Mouse (Mus musculus) gastrocnemius, adult 2 months (tissue): ENCODE measurements around the gene Zfp790. TPM values are rescaled to one million over a fixed set of nuclear protein-coding genes. Genes with fewer than 3 reads are reported as not detected.

ENCODE experiments used
- DNase-seq: peaks from one replicate; pipeline ENCODE4 v3.0.0; 2022
- H3K27ac ChIP-seq: fragments of 200-600 bp; 2 replicates; pipeline ENCODE4 v1.8.1; 2022; ENCODE audit warnings: mild to moderate bottlenecking
- H3K4me3 ChIP-seq: fragments of 200-600 bp; 2 replicates; pipeline ENCODE4 v1.8.1; 2022; ENCODE audit warnings: mild to moderate bottlenecking, moderate library complexity
- CTCF ChIP-seq: fragments of 200-600 bp; IDR thresholded peaks from 2 replicates; pipeline ENCODE4 v1.8.1; 2022; ENCODE audit warnings: antibody characterized with exemption, mild to moderate bottlenecking, moderate library complexity
- intact Hi-C: fragments of 180-260 bp; cut with DNase I; formaldehyde crosslinking; loops from one replicate; pipeline ENCODE4 v1.15.1; 2025
- long read RNA-seq, 2 experiments: library from polyadenylated mRNA; stranded (forward); transcript quantifications; one replicate each; pipeline ENCODE4 v2.0.0; 2021
- total RNA-seq, 2 experiments: library from RNA; stranded (reverse); gene quantifications; 2 replicates each; pipeline ENCODE4 v1.2.3; 2021

The Zfp790 gene
- total RNA-seq = 10 to 100 TPM in 1 of 2 experiments, 1 to 10 TPM in 1; 10.0 to 10.6 TPM
- long read RNA-seq, experiment 1, transcript Zfp790-201 (5 exons, 3,376 nt) = major isoform, 9 of 15 reads
- long read RNA-seq, experiment 1, partial matches to known transcripts = 0 of 15 reads
- long read RNA-seq, experiment 1, other reads (novel, unspliced or antisense) = 5 of 15 reads
- long read RNA-seq, experiment 2, transcript Zfp790-201 (5 exons, 3,376 nt) = major isoform, 5 of 7 reads
- long read RNA-seq, experiment 2, partial matches to known transcripts = 0 of 7 reads
- long read RNA-seq, experiment 2, other reads (novel, unspliced or antisense) = 1 of 7 reads

GRCm38 (mm10) chr7:29815910-29816429, at the start of gene Zfp790:
Zfp790 (plus strand) TSS chr7:29816114.
- peak; percentile 88 for DNase-seq
- intact Hi-C loops = loop anchor here (2.0 to 5.0 kb wide), 3 partner anchors 36 to 91 kb away; partner anchors contain the start of genes Zfp27, Zfp383, Zfp84 and Zfp940
- H3K27ac ChIP-seq = peak within 1 kb of the TSS; percentile 94
- TF ChIP-seq CTCF = no peak
- H3K4me3 ChIP-seq = peak within 1 kb of the TSS; percentile 81

GRCm38 (mm10) chr7:29767058-29767686, 48.7 kb upstream of the Zfp790 start:
- no peak for TF ChIP-seq CTCF

DNA sequence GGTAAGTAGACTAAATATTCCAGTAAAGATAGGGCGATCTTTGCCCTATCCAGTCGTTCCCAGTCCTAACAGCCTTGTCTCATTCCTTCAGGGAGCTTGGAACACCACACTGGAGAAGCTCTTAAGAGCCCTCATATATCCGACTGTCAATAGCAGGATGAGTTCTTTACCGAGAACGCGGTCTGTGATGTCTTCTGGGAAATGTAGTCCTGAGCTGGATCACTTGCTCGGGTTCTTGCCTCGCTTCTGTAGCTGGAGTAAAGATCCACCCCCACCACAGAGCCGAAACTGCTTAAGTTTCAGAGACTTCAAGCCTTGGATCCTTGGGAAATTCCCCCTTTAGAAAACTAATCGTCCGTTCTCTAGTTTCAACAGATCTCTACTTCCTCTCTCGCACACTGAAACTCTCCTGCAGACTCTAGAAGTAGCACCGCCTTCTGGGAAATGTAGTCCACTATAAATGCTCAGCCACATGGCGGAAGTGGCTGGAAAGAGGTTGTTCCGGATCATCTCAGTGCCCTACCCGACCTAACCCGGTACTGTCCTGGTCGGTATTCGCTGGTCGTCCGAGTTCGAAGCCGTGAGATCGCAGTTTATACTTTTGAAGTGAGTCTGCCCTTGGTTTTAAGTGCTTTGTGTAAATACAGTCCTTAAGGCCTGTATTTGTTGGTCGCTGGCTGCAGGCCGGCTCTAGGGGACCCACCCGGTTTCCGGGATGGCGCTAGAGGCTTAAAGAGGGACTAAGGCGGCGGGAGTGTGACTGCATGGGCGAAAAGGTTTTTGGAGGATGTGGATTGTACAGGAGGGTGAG, 47.6 kb upstream of the Zfp790 start, which contains the start of gene Zfp84:
Gene Zfp84, plus strand, starts transcription at position 463 of the 811 bp plus-strand sequence.
- peak; percentile 87 for DNase-seq
- TF ChIP-seq CTCF = no peak
- intact Hi-C loops = loop anchor here (2.0 to 5.0 kb wide), 3 partner anchors 49 to 139 kb away; partner anchors contain the start of genes Zfp27, Zfp420 and Zfp790
- H3K27ac ChIP-seq = peak within 1 kb of the TSS; percentile 93
- H3K4me3 ChIP-seq = peak within 1 kb of the TSS; percentile 80

More at GRCm38 (mm10) chr7:29767058-29767686, 48.7 kb upstream of the Zfp790 start:
- intact Hi-C loops = loop anchor here (5.0 kb wide), 1 partner anchor 90 kb away; the partner anchor contains the start of gene Zfp420
- peak overlapping the region; percentile 93 for H3K27ac ChIP-seq
- DNase-seq = peak; percentile 84
- H3K4me3 ChIP-seq = peak overlapping the region; percentile 80

- peak overlapping the region; percentile 80 for H3K4me3 ChIP-seq
- H3K27ac ChIP-seq = peak overlapping the region; percentile 93
- no peak for DNase-seq
- intact Hi-C loops = loop anchor here (2.0 to 5.0 kb wide), 3 partner anchors 48 to 138 kb away; partner anchors contain the start of genes Zfp27, Zfp420 and Zfp790
- TF ChIP-seq CTCF = no peak
Measured at GRCm38 (mm10) chr7:29768980-29769379, 46.9 kb upstream of the Zfp790 start.

DNA sequence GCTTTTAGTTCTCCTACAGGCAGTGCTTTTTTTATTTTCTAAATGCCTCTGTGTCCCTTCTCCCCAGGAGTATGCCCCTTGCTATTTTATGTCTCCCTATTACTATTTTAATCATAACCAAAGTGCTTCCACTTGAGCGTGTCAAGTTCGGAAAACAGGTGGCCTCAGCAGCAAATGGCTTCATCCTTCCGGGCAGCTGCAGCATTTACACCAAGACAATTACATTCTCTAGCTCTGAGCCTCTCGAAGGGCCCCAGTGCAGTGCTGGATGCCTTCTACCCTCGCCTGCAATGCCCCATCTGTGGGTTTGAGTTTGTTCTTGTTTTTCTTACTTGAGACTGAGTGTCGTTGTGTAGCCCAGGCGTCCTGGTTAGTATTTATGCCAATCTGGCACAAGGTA, 42.4 kb upstream of the Zfp790 start:
- no peak for DNase-seq
- no peak for TF ChIP-seq CTCF
- intact Hi-C loops = no loop called here
- no peak overlapping the region for H3K4me3 ChIP-seq
- peak overlapping the region; percentile 43; the same call in 1 of the 2 replicates for H3K27ac ChIP-seq

DNA sequence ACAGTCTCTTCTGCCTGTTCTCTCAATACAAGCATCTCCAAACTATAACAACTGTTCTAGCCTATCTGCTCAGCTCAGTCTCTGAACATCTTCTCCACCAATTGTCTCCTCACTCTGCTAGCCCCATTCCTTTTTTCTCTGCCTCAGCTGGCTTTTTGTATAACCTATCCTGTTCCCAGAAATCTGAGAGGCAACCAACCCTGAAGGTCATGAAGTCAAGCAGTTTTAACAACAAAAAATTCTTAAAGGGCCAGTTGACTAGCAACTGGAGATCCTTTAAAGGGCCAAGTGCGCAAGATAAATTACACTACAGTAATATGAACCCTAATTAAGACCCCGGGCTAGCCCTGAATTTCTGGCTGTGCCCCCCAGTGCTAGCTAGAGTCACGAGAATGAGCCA, 41.5 kb upstream of the Zfp790 start:
- no peak overlapping the region for H3K4me3 ChIP-seq
- peak overlapping the region; percentile 43; the same call in 1 of the 2 replicates for H3K27ac ChIP-seq
- no peak for DNase-seq
- TF ChIP-seq CTCF = no peak
- intact Hi-C loops = no loop called here

DNA sequence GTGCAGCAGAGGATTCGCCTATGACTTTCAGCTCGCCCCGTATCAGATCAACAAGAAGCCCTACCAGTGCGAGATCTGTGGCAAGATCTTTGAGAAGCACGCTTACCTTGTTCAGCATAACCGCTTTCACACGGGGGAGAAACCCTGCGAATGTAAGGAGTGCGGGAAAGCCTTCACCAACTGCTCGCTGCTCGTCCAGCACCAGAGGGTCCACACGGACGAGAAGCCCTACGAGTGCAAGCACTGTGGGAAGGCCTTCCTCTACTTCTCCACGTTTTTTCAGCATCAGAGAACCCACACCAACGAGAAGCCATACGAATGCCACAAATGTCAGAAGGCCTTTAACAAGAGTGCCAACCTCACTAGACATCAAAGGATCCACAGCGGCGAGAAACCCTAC, 39.3 kb upstream of the Zfp790 start:
- intact Hi-C loops = no loop called here
- TF ChIP-seq CTCF = no peak
- Histone ChIP-seq H3K4me3 (no peak overlapping the region), H3K27ac (no peak overlapping the region)
- no peak for DNase-seq

DNA sequence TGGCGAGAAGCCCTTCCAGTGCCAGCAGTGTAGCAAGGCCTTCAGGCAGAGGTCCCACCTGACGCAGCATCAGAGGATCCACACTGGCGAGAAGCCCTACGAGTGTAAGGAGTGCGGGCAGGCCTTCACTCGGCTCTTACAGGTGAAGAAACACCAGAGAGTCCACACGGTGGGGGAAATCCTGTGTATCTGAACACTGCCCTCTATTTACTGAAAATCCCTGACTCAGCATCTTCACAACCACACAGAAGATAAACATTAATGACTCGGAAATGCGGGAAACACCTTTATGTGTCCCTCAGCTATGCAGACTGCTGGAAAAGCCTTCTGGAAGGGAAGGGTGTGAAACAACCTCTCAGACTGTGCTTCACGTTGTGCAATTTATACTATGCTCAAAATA, 38.5 kb upstream of the Zfp790 start:
- DNase-seq = no peak
- no peak overlapping the region for H3K4me3 ChIP-seq
- no peak overlapping the region for H3K27ac ChIP-seq
- intact Hi-C loops = no loop called here
- no peak for TF ChIP-seq CTCF

DNA sequence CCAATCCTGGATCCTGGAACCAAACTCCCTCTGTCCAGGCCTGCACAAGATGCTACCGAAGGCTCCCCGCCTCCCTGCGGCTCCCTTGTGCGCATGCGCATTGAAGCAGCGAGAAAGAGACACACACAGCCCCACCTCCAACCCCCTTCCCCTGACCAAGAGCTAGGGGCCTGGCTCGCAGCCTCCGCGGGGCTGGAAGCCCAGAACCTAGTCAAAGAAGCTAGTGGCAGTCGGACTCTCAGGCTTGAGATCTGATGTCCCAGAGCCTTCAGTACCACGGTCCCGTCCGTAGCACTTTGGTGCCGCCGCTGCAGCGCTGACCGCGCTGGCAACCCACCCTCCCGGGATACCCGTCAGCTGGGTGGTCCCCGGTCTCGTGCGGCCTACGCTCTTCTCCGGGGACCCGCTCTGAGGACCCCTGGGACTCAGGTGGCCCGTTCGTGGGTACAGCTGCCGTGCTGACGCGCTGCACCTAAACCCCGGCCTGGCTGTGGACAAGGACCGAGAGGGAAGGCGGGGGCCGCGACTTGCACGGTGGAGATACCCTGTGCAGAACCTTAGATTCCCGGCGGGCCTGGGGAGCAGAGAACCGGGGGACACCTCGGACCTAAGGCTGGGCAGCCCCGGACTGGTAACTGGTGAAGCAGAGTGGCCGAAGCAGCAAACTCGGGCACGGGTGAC, 31.9 kb upstream of the Zfp790 start, which contains the start of gene Zfp30:
Gene Zfp30, plus strand, starts transcription at position 128 of the 681 bp plus-strand sequence.
- Histone ChIP-seq H3K27ac (peak within 1 kb of the TSS; percentile 90), H3K4me3 (peak within 1 kb of the TSS; percentile 93)
- peak; percentile 89 for DNase-seq
- intact Hi-C loops = no loop called here
- TF ChIP-seq CTCF = no peak

- DNase-seq = no peak
- intact Hi-C loops = no loop called here
- no peak for TF ChIP-seq CTCF
- peak overlapping the region; percentile 93 for H3K4me3 ChIP-seq
- no peak overlapping the region; the same call in 1 of the 2 replicates for H3K27ac ChIP-seq
Measured at GRCm38 (mm10) chr7:29785023-29785422, 30.9 kb upstream of the Zfp790 start.

DNA sequence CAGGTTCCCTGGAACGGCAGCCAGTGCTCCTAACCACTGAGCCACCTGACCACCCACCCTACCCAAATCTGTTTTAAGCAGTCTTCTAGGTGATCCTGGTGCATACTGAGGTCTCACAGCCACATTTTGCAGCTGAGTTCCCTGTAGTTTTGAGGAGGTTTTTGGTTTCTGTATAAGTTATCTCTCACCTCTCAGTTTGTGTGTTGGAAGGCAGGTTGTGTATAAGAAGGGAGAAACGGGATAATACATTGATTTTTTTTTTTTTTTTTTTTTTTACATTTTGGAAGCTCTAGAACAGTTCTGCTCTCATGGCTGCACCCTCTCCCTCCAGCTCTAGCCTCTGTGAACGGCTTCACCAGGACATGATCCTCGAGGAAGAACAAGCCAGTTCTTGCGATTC, 30.0 kb upstream of the Zfp790 start:
- intact Hi-C loops = no loop called here
- Histone ChIP-seq H3K4me3 (peak overlapping the region; percentile 93), H3K27ac (no peak overlapping the region)
- no peak for DNase-seq
- no peak for TF ChIP-seq CTCF
